Mouse (Mus musculus) intestine, embryonic 14.5 days (tissue): Measurements from ENCODE around the gene Nes. TPM values are rescaled to one million over a fixed set of nuclear protein-coding genes. Genes with fewer than 3 reads are reported as not detected.
A peak's percentile ranks its signal among the peaks of the same experiment; 100 is the strongest.

Experiments used
- ATAC-seq: fragments of 200-750 bp; cut with Nextera tagmentation; replicated peaks from 2 replicates; pipeline ENCODE4 v1.8.0; 2017; ENCODE audit warnings: low read depth, moderate number of reproducible peaks, moderate TSS enrichment, moderate library complexity; ENCODE audit not compliant: low FRiP score, low TSS enrichment
- DNase-seq: peaks from one replicate; pipeline ENCODE4 v3.0.0-alpha.2; 2018; ENCODE audit warnings: low spot score
- H3K27ac ChIP-seq: fragments of 300-500 bp; sonication (generic); 2 replicates; pipeline ENCODE4 v1.5.1; 2014; ENCODE audit warnings: low read depth, mild to moderate bottlenecking, control low read depth
- H3K27me3 ChIP-seq: fragments of 300-500 bp; sonication (generic); replicated peaks from 2 replicates; pipeline ENCODE4 v1.6.1; 2014; ENCODE audit warnings: low read length, control low read depth; ENCODE audit not compliant: control insufficient read depth, insufficient read depth
- H3K36me3 ChIP-seq: fragments of 300-500 bp; sonication (generic); 2 replicates; pipeline ENCODE4 v1.6.1; 2014; ENCODE audit warnings: low read length, control low read depth; ENCODE audit not compliant: control insufficient read depth, insufficient read depth
- H3K4me1 ChIP-seq: fragments of 300-500 bp; sonication (generic); replicated peaks from 2 replicates; pipeline ENCODE4 v1.6.1; 2014; ENCODE audit warnings: low read length, control low read depth, mixed read lengths; ENCODE audit not compliant: control insufficient read depth, insufficient read depth
- H3K4me2 ChIP-seq: fragments of 300-500 bp; sonication (generic); 2 replicates; pipeline ENCODE4 v1.6.1; 2014; ENCODE audit warnings: low read length
- H3K4me3 ChIP-seq: fragments of 300-500 bp; sonication (generic); 2 replicates; pipeline ENCODE4 v1.5.1; 2014; ENCODE audit warnings: low read depth, low read length, control low read depth, mixed read lengths
- H3K9ac ChIP-seq: fragments of 300-500 bp; sonication (generic); 2 replicates; pipeline ENCODE4 v1.6.1; 2014; ENCODE audit warnings: mild to moderate bottlenecking, low read length
- H3K9me3 ChIP-seq: fragments of 300-500 bp; sonication (generic); 2 replicates; pipeline ENCODE4 v1.6.1; 2016; ENCODE audit warnings: low read length, control low read depth; ENCODE audit not compliant: control insufficient read depth
- WGBS: fragments of 180-500 bp; shearing (Covaris S2); extraction: QIAGEN DNeasy Blood & Tissue Kit; methylation state at CpG from one replicate; pipeline ENCODE4 v1.1.7; 2014; 5-methylcytosine and 5-hydroxymethylcytosine counted together
- polyA plus RNA-seq: library from polyadenylated mRNA; unstranded; fragments of >200 nt; fragmentation: Nextera tagmentation; extraction: Ambion mirVana; gene quantifications from 2 replicates; pipeline ENCODE4 v1.2.1, GENCODE M21; 2014

Nes gene
- polyA plus RNA-seq, 1 experiment from 2014 or later, result 13.4 TPM

- Histone ChIP-seq H3K4me3 (no peak overlapping the region), H3K4me1 (0 out of 2 replicates have a peak, but pooled peaks cover 8% of the 10 kb centered on the region), H3K9ac (no peak overlapping the region), H3K27me3 (peaks cover 75% of the 10 kb centered on the region), H3K9me3 (no peaks in the 10 kb centered on the region), H3K36me3 (no peaks in the 10 kb centered on the region), H3K4me2 (no peak overlapping the region), H3K27ac (no peak overlapping the region)
- ATAC-seq (no peak), DNase-seq (no peak)
- WGBS, result 2% methylated on average over 17 of the region's 17 CpGs
Observed at GRCm38 (mm10) chr3:88002291-88002976, 31.6 kb downstream of the Nes start.

GRCm38 (mm10) chr3:88005822-88006786, 35.2 kb downstream of the Nes start:
- Histone ChIP-seq H3K9me3 (no peaks in the 10 kb centered on the region), H3K27ac (no peak overlapping the region), H3K4me1 (no peaks in the 10 kb centered on the region), H3K9ac (no peak overlapping the region), H3K4me2 (no peak overlapping the region), H3K36me3 (no peaks in the 10 kb centered on the region), H3K4me3 (no peak overlapping the region), H3K27me3 (peaks cover 42% of the 10 kb centered on the region)
- WGBS, result 75% methylated on average over 18 of the region's 18 CpGs
- ATAC-seq, result no peak
- DNase-seq, result no peak

- 10% methylated on average over 6 of the region's 6 CpGs for WGBS
Observed at GRCm38 (mm10) chr3:88010634-88011265, 39.9 kb downstream of the Nes start.

GRCm38 (mm10) chr3:88022322-88023191, 51.7 kb downstream of the Nes start:
- H3K4me3 ChIP-seq, result peak overlapping the region; percentile 47
- no peaks in the 10 kb centered on the region for H3K9me3 ChIP-seq
- H3K9ac ChIP-seq, result peak overlapping the region; percentile 14; the same call in 1 of the 2 replicates
- no peak overlapping the region for H3K27ac ChIP-seq
- H3K27me3 ChIP-seq, result peaks cover 78% of the 10 kb centered on the region
- peaks cover 7% of the 10 kb centered on the region for H3K4me1 ChIP-seq
- DNase-seq (peak; percentile 97), ATAC-seq (peak; percentile 91)
- under 1% methylated on average over 66 of the region's 66 CpGs for WGBS
- no peaks in the 10 kb centered on the region for H3K36me3 ChIP-seq
- H3K4me2 ChIP-seq, result peak overlapping the region; percentile 94

More at GRCm38 (mm10) chr3:88010634-88011265, 39.9 kb downstream of the Nes start:
- H3K27ac ChIP-seq, result no peak overlapping the region
- DNase-seq, result no peak
- ATAC-seq, result no peak
- no peak overlapping the region for H3K4me3 ChIP-seq
- H3K27me3 ChIP-seq, result peaks cover 8% of the 10 kb centered on the region
- H3K36me3 ChIP-seq, result no peaks in the 10 kb centered on the region
- H3K9me3 ChIP-seq, result no peaks in the 10 kb centered on the region
- no peaks in the 10 kb centered on the region for H3K4me1 ChIP-seq
- H3K9ac ChIP-seq, result no peak overlapping the region
- no peak overlapping the region for H3K4me2 ChIP-seq

- H3K27ac ChIP-seq, result no peak overlapping the region
- peaks cover 6% of the 10 kb centered on the region for H3K9me3 ChIP-seq
- H3K4me1 ChIP-seq, result peaks cover 7% of the 10 kb centered on the region
- under 1% methylated on average over 79 of the region's 81 CpGs for WGBS
- ATAC-seq (no peak; the same call in none of the 2 replicates), DNase-seq (no peak)
- peak overlapping the region; percentile 94 for H3K4me2 ChIP-seq
- H3K4me3 ChIP-seq, result peak overlapping the region; percentile 47
- H3K9ac ChIP-seq, result peak overlapping the region; percentile 14; the same call in 1 of the 2 replicates
- peaks cover 79% of the 10 kb centered on the region for H3K27me3 ChIP-seq
- H3K36me3 ChIP-seq, result no peaks in the 10 kb centered on the region
Observed at GRCm38 (mm10) chr3:88023192-88024074, 52.6 kb downstream of the Nes start.

GRCm38 (mm10) chr3:88026823-88027222, 55.9 kb downstream of the Nes start:
- H3K27me3 ChIP-seq, result peaks cover 79% of the 10 kb centered on the region
- ATAC-seq, result no peak
- no peak for DNase-seq
- no peak overlapping the region for H3K27ac ChIP-seq
- H3K4me3 ChIP-seq, result no peak overlapping the region
- WGBS, result 55% methylated on average over 7 of the region's 7 CpGs
- H3K9ac ChIP-seq, result no peak overlapping the region
- peaks cover 7% of the 10 kb centered on the region for H3K9me3 ChIP-seq
- no peak overlapping the region for H3K4me2 ChIP-seq
- peaks cover 7% of the 10 kb centered on the region for H3K4me1 ChIP-seq
- no peaks in the 10 kb centered on the region for H3K36me3 ChIP-seq

DNA sequence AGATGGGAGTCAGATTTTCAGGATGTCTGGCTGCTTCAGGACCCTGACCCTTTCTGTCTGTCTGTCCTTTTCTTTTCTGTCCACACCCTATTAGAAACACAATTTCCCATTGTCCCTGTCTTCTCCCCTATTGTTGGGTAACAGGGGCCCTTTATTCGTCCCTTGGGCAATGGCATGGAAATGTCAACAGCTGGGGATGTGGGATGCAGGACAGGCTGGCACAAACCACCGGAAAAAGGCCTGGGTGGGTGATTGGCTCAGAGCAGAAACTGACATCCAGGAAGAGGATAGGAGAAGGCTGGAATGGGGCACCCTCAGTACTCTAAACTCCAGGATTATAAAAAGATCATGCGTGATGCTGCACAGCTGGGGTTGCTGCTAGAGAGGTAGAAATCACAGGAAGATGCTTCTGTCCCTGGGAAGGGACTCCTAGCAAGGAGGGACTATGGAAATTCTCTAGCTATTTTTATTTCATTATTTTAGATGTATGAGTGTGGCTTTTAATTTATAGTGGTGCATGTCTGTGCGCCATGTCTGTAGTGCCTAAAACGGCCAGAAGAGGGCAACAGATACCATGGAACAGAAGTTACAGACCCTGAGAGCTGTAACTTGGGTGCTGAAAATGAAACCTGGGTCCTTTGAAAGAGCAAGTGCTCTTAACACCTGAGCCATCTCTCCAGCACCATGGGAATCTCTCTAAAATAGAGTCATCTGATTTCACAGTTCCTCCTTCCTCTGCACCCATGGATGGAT, 56.7 kb downstream of the Nes start, which contains the start of gene Hapln2:
Hapln2 (minus strand) TSS at position 150 of the 753 bp plus-strand sequence.
- peaks cover 7% of the 10 kb centered on the region for H3K9me3 ChIP-seq
- peaks cover 79% of the 10 kb centered on the region for H3K27me3 ChIP-seq
- H3K27ac ChIP-seq, result no peak within 1 kb of the TSS
- ATAC-seq (no peak), DNase-seq (no peak)
- peaks cover 7% of the 10 kb centered on the region for H3K4me1 ChIP-seq
- no peak within 1 kb of the TSS for H3K4me3 ChIP-seq
- no peaks in the 10 kb centered on the region for H3K36me3 ChIP-seq
- no peak within 1 kb of the TSS for H3K4me2 ChIP-seq
- H3K9ac ChIP-seq, result no peak within 1 kb of the TSS
- WGBS, result 53% methylated on average over 5 of the region's 5 CpGs
